Mouse (Mus musculus): Measurements from ENCODE around the gene Ldha. TPM values are rescaled to one million over a fixed set of nuclear protein-coding genes. Genes with fewer than 3 reads are reported as not detected.
"Not testable (repeated sequence)": the region's sequence is repeated elsewhere in the genome, so short reads cannot be mapped to it uniquely, and the experiment has no call there.

Gene Ldha
- polyA plus RNA-seq, 1 experiment from 2014 or later: 545 TPM

GRCm38 (mm10) chr7:46857436-46857835 is 16.2 kb downstream of the Ldha start:
- DNase-seq (ENCODE audit: low spot score): no peak
- 80% methylated on average over 9 of the region's 9 CpGs for WGBS
- no peak overlapping the region for H3K9ac ChIP-seq

GRCm38 (mm10) chr7:46859031-46859430 is 17.8 kb downstream of the Ldha start:
- WGBS: 63% methylated on average over 6 of the region's 6 CpGs
- H3K4me1 ChIP-seq (replicated peaks; ENCODE audit: control insufficient read depth, insufficient read depth, low read length): no peaks in the 10 kb centered on the region
- H3K27me3 ChIP-seq (ENCODE audit: control insufficient read depth, insufficient read depth, low read length): no peaks in the 10 kb centered on the region
- H3K4me2 ChIP-seq (replicated peaks): no peak overlapping the region
- peaks cover 22% of the 10 kb centered on the region for H3K36me3 ChIP-seq (replicated peaks; ENCODE audit: control insufficient read depth, insufficient read depth)
- no peak overlapping the region for H3K27ac ChIP-seq
- no peak overlapping the region for H3K4me3 ChIP-seq (replicated peaks; ENCODE audit: low read length)
- no peaks in the 10 kb centered on the region for H3K9me3 ChIP-seq (ENCODE audit: control insufficient read depth, low read length)
- ATAC-seq (ENCODE audit: low FRiP score) (no peak), DNase-seq (ENCODE audit: low spot score) (no peak)
- no peak overlapping the region for H3K9ac ChIP-seq

More at GRCm38 (mm10) chr7:46857436-46857835, 16.2 kb downstream of the Ldha start:
- Histone ChIP-seq H3K4me3 (replicated peaks; ENCODE audit: low read length) (no peak overlapping the region), H3K27ac (no peak overlapping the region), H3K27me3 (ENCODE audit: control insufficient read depth, insufficient read depth, low read length) (no peaks in the 10 kb centered on the region), H3K36me3 (replicated peaks; ENCODE audit: control insufficient read depth, insufficient read depth) (peaks cover 38% of the 10 kb centered on the region), H3K4me2 (replicated peaks) (no peak overlapping the region), H3K9me3 (ENCODE audit: control insufficient read depth, low read length) (no peaks in the 10 kb centered on the region), H3K4me1 (replicated peaks; ENCODE audit: control insufficient read depth, insufficient read depth, low read length) (no peaks in the 10 kb centered on the region)
- no peak for ATAC-seq (ENCODE audit: low FRiP score)

- ATAC-seq (ENCODE audit: low FRiP score) (no peak), DNase-seq (ENCODE audit: low spot score) (no peak)
- Histone ChIP-seq H3K27me3 (ENCODE audit: control insufficient read depth, insufficient read depth, low read length) (no peaks in the 10 kb centered on the region), H3K4me2 (replicated peaks) (no peak within 1 kb of the TSS), H3K36me3 (replicated peaks; ENCODE audit: control insufficient read depth, insufficient read depth) (0 out of 2 replicates have a peak, but pooled peaks cover 4% of the 10 kb centered on the region), H3K9ac (no peak within 1 kb of the TSS), H3K9me3 (ENCODE audit: control insufficient read depth, low read length) (no peaks in the 10 kb centered on the region), H3K4me1 (replicated peaks; ENCODE audit: control insufficient read depth, insufficient read depth, low read length) (no peaks in the 10 kb centered on the region), H3K27ac (no peak within 1 kb of the TSS), H3K4me3 (replicated peaks; ENCODE audit: low read length) (no peak within 1 kb of the TSS)
- 48% methylated on average over 10 of the region's 10 CpGs for WGBS
These were observed 19.7 kb downstream of the Ldha start, which contains the start of gene Ldhc for GRCm38 (mm10) chr7:46860996-46861395. TSS of gene Ldhc (plus strand) at chr7:46861203.

GRCm38 (mm10) chr7:46871988-46872387 is 30.7 kb downstream of the Ldha start:
- no peak overlapping the region for H3K4me2 ChIP-seq (replicated peaks)
- 75% methylated on average over 4 of the region's 4 CpGs for WGBS

GRCm38 (mm10) chr7:46876841-46877240 is 35.6 kb downstream of the Ldha start:
- no peaks in the 10 kb centered on the region for H3K27me3 ChIP-seq (ENCODE audit: control insufficient read depth, insufficient read depth, low read length)
- no peak overlapping the region for H3K27ac ChIP-seq
- no peak overlapping the region for H3K4me2 ChIP-seq (replicated peaks)
- H3K4me1 ChIP-seq (replicated peaks; ENCODE audit: control insufficient read depth, insufficient read depth, low read length): no peaks in the 10 kb centered on the region
- H3K9ac ChIP-seq: no peak overlapping the region
- H3K4me3 ChIP-seq (replicated peaks; ENCODE audit: low read length): no peak overlapping the region
- ATAC-seq (ENCODE audit: low FRiP score) (no peak), DNase-seq (ENCODE audit: low spot score) (no peak)
- 78% methylated on average over 4 of the region's 4 CpGs for WGBS
- no peaks in the 10 kb centered on the region for H3K9me3 ChIP-seq (ENCODE audit: control insufficient read depth, low read length)
- H3K36me3 ChIP-seq (replicated peaks; ENCODE audit: control insufficient read depth, insufficient read depth): no peaks in the 10 kb centered on the region

More at GRCm38 (mm10) chr7:46871988-46872387, 30.7 kb downstream of the Ldha start:
- H3K27me3 ChIP-seq (ENCODE audit: control insufficient read depth, insufficient read depth, low read length): no peaks in the 10 kb centered on the region
- no peaks in the 10 kb centered on the region for H3K9me3 ChIP-seq (ENCODE audit: control insufficient read depth, low read length)
- ATAC-seq (ENCODE audit: low FRiP score) (no peak), DNase-seq (ENCODE audit: low spot score) (no peak)
- H3K27ac ChIP-seq: no peak overlapping the region
- no peak overlapping the region for H3K9ac ChIP-seq
- H3K4me1 ChIP-seq (replicated peaks; ENCODE audit: control insufficient read depth, insufficient read depth, low read length): no peaks in the 10 kb centered on the region
- no peaks in the 10 kb centered on the region for H3K36me3 ChIP-seq (replicated peaks; ENCODE audit: control insufficient read depth, insufficient read depth)
- H3K4me3 ChIP-seq (replicated peaks; ENCODE audit: low read length): no peak overlapping the region

- H3K27ac ChIP-seq: no peak overlapping the region
- no peaks in the 10 kb centered on the region for H3K4me1 ChIP-seq (replicated peaks; ENCODE audit: control insufficient read depth, insufficient read depth, low read length)
- no peaks in the 10 kb centered on the region for H3K9me3 ChIP-seq (ENCODE audit: control insufficient read depth, low read length)
- H3K36me3 ChIP-seq (replicated peaks; ENCODE audit: control insufficient read depth, insufficient read depth): no peaks in the 10 kb centered on the region
- 85% methylated on average over 6 of the region's 6 CpGs for WGBS
- no peak overlapping the region for H3K4me2 ChIP-seq (replicated peaks)
- no peak overlapping the region for H3K4me3 ChIP-seq (replicated peaks; ENCODE audit: low read length)
- no peak overlapping the region for H3K9ac ChIP-seq
- no peaks in the 10 kb centered on the region for H3K27me3 ChIP-seq (ENCODE audit: control insufficient read depth, insufficient read depth, low read length)
- ATAC-seq (ENCODE audit: low FRiP score): no peak
- no peak for DNase-seq (ENCODE audit: low spot score)
These were observed 36.0 kb downstream of the Ldha start for GRCm38 (mm10) chr7:46877255-46877654.

GRCm38 (mm10) chr7:46879851-46880250 is 38.6 kb downstream of the Ldha start:
- WGBS: 93% methylated on average over 5 of the region's 5 CpGs
- Histone ChIP-seq H3K27me3 (ENCODE audit: control insufficient read depth, insufficient read depth, low read length) (no peaks in the 10 kb centered on the region), H3K9ac (no peak overlapping the region), H3K4me3 (replicated peaks; ENCODE audit: low read length) (no peak overlapping the region), H3K9me3 (ENCODE audit: control insufficient read depth, low read length) (no peaks in the 10 kb centered on the region), H3K36me3 (replicated peaks; ENCODE audit: control insufficient read depth, insufficient read depth) (peaks cover 8% of the 10 kb centered on the region), H3K4me1 (replicated peaks; ENCODE audit: control insufficient read depth, insufficient read depth, low read length) (no peaks in the 10 kb centered on the region), H3K4me2 (replicated peaks) (no peak overlapping the region), H3K27ac (no peak overlapping the region)
- DNase-seq (ENCODE audit: low spot score): no peak
- ATAC-seq (ENCODE audit: low FRiP score): no peak

GRCm38 (mm10) chr7:46880992-46881391 is 39.7 kb downstream of the Ldha start:
- Histone ChIP-seq H3K4me2 (replicated peaks) (no peak overlapping the region), H3K27ac (no peak overlapping the region), H3K27me3 (ENCODE audit: control insufficient read depth, insufficient read depth, low read length) (no peaks in the 10 kb centered on the region), H3K4me1 (replicated peaks; ENCODE audit: control insufficient read depth, insufficient read depth, low read length) (no peaks in the 10 kb centered on the region), H3K4me3 (replicated peaks; ENCODE audit: low read length) (no peak overlapping the region), H3K36me3 (replicated peaks; ENCODE audit: control insufficient read depth, insufficient read depth) (peaks cover 17% of the 10 kb centered on the region), H3K9me3 (ENCODE audit: control insufficient read depth, low read length) (no peaks in the 10 kb centered on the region), H3K9ac (no peak overlapping the region)
- ATAC-seq (ENCODE audit: low FRiP score) (no peak), DNase-seq (ENCODE audit: low spot score) (no peak)
- WGBS: 83% methylated on average over 2 of the region's 2 CpGs

GRCm38 (mm10) chr7:46881941-46882340 is 40.7 kb downstream of the Ldha start:
- ATAC-seq (ENCODE audit: low FRiP score); H3K27me3 ChIP-seq (ENCODE audit: control insufficient read depth, insufficient read depth, low read length); H3K9ac ChIP-seq; H3K27ac ChIP-seq; H3K9me3 ChIP-seq (ENCODE audit: control insufficient read depth, low read length); DNase-seq (ENCODE audit: low spot score); H3K4me3 ChIP-seq (replicated peaks; ENCODE audit: low read length); H3K4me2 ChIP-seq (replicated peaks); H3K4me1 ChIP-seq (replicated peaks; ENCODE audit: control insufficient read depth, insufficient read depth, low read length): not testable (repeated sequence)
- peaks cover 26% of the 10 kb centered on the region for H3K36me3 ChIP-seq (replicated peaks; ENCODE audit: control insufficient read depth, insufficient read depth)
- 91% methylated on average over 6 of the region's 8 CpGs for WGBS

- Histone ChIP-seq H3K27ac (no peak overlapping the region), H3K4me2 (replicated peaks) (no peak overlapping the region), H3K9ac (no peak overlapping the region), H3K27me3 (ENCODE audit: control insufficient read depth, insufficient read depth, low read length) (no peaks in the 10 kb centered on the region), H3K9me3 (ENCODE audit: control insufficient read depth, low read length) (no peaks in the 10 kb centered on the region), H3K4me1 (replicated peaks; ENCODE audit: control insufficient read depth, insufficient read depth, low read length) (no peaks in the 10 kb centered on the region), H3K36me3 (replicated peaks; ENCODE audit: control insufficient read depth, insufficient read depth) (peaks cover 40% of the 10 kb centered on the region), H3K4me3 (replicated peaks; ENCODE audit: low read length) (no peak overlapping the region)
- ATAC-seq (ENCODE audit: low FRiP score) (no peak), DNase-seq (ENCODE audit: low spot score) (no peak)
- WGBS: 89% methylated on average over 3 of the region's 3 CpGs
These were observed 42.0 kb downstream of the Ldha start for GRCm38 (mm10) chr7:46883304-46883703.
